Mouse (Mus musculus) B cell, adult 2 months (primary cell): Measurements from ENCODE around the gene Stap2.
A peak's percentile ranks its signal among the peaks of the same experiment; 100 is the strongest.

Source experiments
- DNase-seq, 2 experiments: peaks; one replicate each; pipeline ENCODE4 v3.0.0; 2022

Gene Stap2

GRCm38 (mm10) chr17:55957726-55958583 lies 47.4 kb downstream of the Stap2 start:
- DNase-seq: no peak

- DNase-seq: peak; percentile 84
Measured at GRCm38 (mm10) chr17:55957168-55957567, 48.2 kb downstream of the Stap2 start.

DNA sequence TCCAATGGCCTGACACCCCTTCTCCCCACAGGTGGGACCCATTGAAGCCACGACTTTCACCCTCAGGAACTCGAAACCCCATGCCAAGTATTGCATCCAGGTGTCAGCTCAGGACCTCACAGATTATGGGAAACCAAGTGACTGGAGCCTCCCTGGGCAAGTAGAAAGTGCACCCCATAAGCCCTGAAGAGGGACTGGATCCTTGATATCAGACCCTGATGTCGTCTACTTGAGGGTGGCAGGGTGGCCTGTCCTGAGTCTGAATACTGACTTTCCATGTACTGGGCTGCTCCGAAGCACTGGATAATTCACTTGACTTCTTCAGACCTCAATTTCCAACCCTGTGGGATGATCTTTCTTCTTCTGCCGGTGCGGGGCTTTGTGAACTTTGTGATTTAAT lies 48.8 kb downstream of the Stap2 start:
- DNase-seq: no peak

- peak; percentile 34 to 44 for DNase-seq
Measured at GRCm38 (mm10) chr17:55956129-55956528, 49.3 kb downstream of the Stap2 start.

GRCm38 (mm10) chr17:55954229-55954628 lies 51.2 kb downstream of the Stap2 start:
- no peak for DNase-seq

DNA sequence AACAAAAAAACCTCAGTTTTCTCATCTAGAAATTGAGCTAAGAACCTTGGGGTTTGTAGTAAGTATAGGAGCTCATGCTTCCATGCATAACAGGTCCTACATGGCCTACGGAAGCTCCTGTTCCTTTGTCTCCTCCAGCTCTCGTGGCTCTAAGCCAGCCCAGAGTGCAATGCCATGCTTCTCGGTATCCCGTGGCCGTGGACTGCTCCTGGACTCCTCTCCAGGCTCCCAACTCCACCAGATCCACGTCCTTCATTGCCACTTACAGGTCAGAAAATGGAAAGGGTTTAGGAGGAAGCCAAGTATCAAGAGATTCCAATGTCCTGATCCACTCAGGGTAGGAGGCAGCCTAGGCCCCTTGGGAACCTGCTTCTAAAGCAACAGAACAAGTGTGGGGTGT lies 51.6 kb downstream of the Stap2 start:
- DNase-seq: no peak

- peak; percentile 30 to 47 for DNase-seq
Measured at GRCm38 (mm10) chr17:55952447-55953027, 52.8 kb downstream of the Stap2 start, which contains the start of gene Ebi3. TSS of gene Ebi3 (plus strand) at chr17:55952640.

- DNase-seq: no peak
Measured at GRCm38 (mm10) chr17:55952041-55952440, 53.3 kb downstream of the Stap2 start.

DNA sequence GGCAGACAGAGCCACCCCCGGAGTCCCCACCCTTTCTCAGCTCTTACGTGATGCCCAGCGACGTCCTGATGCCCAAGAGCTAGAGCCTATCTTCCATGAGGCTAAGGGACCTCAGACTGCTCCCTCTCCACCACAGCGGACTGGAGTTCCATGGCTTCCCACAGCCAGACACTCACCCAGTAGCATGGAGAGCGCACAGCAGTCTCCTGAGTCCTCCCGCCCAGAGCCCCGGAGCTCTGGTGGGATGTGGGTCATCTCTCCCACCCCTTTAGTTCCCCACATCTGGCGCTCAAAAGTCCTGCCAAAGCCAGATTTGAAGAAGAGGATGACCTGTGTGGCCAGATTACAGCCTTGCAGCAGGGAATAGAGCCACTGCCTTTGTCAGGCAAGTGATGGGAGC lies 54.8 kb downstream of the Stap2 start:
- DNase-seq: no peak

- DNase-seq: no peak
Measured at GRCm38 (mm10) chr17:55949400-55949799, 56.0 kb downstream of the Stap2 start, which contains the start of gene Zfp119b. TSS of gene Zfp119b (minus strand) at chr17:55949500.

DNA sequence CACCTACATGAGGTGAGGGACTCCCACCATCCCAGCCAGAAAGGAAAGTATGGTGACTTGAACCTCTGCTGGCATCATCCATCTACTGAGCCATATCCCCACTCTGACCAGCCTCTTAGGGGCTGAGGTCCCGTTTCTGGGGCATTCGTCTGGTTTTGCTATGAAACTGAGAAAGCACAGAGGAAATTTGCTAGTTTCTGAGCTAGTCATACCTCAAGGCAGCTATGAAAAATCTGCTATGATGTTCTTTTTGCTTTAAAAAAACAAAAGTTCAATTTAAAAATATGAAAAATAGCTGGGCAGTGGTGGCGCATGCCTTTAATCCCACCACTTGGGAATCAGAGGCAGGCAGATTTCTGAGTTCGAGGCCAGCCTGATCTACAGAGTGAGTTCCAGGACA lies 56.7 kb downstream of the Stap2 start:
- no peak for DNase-seq
